Mouse (Mus musculus): Measurements from ENCODE around the gene Sorcs3.

The Sorcs3 gene

DNA sequence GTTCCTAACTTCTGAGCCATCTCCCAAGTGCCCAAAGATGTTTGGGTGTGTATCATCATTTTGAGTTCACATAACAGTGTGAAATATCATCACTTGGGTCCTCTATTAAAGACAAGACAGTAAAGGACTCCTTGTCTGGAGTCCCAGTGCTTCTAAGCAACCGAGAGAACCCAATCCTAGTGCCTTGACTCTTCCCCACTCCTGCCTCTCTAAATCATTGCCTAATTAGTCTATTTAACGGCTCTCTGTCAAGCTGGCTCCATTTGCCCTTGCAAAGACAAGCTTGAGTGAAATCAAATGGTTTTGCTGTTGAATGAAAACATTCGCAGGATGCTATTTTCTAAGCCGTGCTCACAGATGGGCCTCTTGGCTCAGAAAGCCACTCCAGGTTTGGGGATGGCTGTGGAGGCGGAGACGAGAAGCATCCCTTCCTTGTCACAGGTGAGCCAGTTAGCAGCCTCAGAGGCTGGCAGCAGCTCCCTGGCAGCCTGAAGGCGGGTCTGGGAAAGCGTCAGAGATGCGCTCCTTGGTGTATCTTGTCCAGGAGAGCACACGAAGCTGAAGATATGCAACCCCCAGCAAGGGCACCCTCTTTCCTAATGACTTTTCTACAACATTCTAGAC lies 79.9 kb downstream of the Sorcs3 start:
- no peak for DNase-seq (ENCODE audit: low spot score)

DNA sequence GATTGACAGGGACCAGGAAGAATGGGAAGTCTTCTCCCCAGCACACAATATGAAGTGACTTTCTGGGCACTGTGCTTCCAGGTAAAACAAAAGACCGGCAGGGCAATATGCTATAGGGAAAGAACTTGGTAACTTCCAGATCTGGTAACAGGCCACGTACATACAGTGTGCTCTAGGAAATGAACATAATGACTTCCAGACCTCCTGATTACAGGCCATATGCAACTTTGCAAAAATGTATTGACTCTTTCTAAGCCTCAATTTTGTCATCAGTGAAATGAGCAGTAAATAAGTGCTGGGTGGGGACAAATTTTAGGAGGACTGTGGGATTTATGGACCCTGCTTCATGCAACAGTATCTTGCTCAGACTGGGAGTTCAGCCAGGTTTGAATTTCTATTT lies 88.4 kb downstream of the Sorcs3 start:
- no peak for DNase-seq (ENCODE audit: low spot score)

DNA sequence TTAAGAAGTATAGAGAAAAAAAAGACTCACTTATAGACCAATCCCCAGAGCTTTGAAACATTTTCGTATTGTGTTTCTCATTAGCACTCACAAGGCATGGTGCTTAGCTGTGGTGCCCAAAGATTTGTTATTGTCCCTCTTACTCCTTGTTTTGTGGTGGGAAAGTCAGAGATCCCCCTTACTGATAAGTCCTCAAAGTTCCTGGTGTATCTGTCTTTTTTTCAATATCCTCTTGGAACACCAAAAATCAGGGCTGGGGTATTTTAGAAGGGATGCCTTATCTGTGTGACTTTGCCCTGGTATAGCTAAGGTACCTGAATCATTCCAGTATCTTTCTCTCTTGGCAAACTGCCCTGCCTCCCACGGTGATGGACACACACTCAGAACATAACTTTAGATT lies 92.6 kb downstream of the Sorcs3 start:
- no peak for DNase-seq (ENCODE audit: low spot score)

DNA sequence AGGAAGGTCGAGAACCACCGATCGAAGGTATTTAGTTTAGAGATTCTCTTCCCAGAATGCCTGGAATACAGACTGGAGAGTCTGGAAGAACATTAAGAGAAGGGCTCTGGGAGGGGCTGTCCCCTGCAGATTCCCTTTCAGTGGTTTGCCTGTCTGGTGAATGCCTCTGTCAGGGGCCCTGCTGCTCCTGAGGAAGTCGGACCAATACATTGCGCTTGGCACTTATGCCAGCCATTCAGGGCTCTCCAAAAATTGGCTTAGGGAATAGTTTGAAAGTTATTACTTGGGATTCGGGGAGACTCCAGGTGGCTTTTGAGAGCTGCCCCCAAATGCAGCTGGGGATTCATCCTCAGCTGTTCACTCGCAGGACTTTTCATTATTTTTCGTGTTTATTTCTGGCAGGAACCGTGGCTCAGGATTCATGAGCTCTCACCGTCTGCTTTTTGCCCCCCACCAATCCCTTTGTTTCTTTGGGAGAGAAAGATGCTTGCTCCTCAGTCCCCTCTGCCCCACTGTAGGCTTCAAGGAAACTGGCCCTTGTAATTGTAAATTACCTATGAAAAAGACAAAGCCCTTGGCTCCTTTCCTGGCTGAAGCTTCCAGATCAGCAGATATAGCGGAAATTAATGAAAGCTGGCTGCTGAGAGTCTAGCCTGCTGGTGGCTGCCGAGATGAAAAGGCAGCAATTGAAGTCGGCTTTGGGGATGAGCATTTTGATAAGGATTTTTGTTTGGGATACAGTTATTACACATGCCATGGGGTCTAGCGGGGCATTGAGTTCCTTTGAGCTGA lies 94.8 kb downstream of the Sorcs3 start:
- no peak for DNase-seq (ENCODE audit: low spot score)

DNA sequence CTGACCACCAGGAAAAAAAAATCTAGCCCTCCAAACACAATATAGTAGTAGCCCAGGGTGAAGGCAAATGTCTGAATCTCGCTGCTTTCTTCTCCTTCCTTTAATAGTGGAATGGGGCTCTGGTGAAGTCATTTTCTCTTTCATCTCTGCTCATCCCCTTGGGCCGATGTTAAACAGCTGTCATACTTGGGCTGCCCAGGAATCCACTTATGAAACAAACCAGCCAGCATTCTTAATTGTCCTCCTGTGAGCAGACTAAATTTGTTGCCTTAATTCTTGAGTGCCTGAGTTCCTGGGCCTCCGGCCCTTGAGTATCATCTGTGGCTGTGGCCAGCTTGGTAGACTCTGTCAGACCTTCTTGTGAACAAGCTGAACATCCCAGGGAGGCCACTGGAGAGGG lies 95.5 kb downstream of the Sorcs3 start:
- DNase-seq (ENCODE audit: low spot score) = no peak

DNA sequence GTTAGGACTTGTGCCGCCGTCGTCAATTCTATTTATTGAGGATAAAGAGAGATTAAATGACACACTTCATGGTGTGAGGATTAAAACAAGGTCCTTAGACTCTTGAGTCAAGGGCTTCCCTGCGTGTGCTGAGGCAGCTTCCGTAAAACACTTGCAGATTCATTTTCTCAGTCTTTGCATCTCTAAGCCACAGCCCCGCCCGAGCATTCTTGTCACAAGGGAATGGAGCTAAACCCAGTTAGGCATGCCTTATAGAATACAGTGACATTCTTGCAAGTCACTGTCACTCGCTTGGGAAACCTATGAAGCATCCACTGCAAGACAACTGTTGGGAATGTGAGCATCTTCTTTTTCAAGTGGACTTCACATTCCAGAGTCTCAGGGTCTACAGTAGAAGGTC lies 102.5 kb downstream of the Sorcs3 start:
- DNase-seq (ENCODE audit: low spot score) = no peak

DNA sequence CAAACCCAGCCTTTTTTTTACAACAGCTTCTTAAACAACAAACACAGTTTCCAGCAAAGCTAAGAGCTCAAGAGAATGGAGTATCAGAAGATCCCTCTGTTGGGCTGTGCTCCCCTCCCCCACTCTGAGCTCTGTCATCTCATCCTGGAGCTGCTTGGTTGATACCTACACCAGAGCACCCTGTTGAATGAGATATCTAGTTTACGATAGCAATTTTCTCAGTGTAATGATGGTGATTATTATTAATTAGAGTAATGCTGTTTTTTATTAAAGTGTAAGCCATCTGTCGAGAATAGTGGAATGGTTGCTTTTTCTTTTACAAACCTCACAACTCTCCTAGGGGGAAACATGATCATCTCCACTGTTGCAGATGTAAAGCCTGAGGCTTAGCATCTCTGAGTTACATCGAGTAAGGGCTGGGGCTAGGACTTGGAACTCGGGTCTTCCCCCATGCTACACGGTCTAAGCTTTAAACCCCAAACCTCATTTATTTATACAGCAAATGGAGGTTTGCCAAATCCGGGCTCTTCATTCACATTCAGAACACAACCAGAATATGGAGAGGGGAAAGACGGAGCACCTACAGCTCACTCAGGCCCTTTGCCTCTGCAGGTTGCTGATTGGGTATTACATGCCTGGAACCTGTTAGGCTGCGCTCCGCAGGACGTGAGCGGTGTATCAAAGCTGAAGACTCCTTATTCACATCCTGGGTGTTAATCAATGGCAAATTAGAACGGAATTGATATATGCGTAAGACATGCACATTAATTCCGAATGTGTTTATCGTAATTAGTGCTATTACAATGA lies 103.9 kb downstream of the Sorcs3 start:
- DNase-seq (ENCODE audit: low spot score) = no peak

DNA sequence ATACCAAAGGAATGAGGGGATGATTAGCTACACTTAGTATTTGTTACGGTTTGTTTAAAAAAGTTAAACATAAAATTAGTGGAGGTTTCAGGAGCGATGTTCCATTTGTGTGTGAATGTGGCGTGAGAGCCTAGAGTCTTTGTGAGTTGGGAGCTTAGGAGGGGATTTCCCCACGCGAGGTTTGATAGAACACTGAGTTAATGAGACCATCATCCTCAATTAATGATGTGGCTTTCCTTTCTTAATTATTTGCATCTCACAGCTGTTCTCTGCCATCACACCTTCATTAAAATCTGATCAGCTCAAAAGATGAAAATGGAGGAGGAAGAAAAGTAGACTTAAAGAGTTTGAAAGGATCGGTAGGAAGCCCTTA lies 104.5 kb downstream of the Sorcs3 start:
- DNase-seq (ENCODE audit: low spot score) = no peak

DNA sequence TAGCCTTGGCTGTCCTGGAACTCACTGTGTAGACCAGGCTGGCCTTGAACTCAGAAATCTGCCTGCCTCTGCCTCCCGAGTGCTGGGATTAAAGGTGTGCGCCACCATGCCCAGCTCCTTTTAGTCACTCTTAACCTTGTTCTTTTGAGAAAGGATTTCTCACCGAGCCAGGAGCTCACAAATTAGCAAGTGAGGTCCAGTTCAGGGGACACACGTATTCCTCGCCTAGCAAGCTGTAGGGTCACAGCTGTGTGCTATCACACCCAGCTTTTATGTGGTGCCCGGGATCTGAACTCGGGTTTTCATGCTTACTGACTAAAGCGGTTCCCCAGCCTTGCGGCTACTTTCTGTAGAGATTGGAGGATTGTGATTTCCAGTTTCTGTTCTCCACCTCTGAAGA lies 108.0 kb downstream of the Sorcs3 start:
- DNase-seq (ENCODE audit: low spot score) = no peak

DNA sequence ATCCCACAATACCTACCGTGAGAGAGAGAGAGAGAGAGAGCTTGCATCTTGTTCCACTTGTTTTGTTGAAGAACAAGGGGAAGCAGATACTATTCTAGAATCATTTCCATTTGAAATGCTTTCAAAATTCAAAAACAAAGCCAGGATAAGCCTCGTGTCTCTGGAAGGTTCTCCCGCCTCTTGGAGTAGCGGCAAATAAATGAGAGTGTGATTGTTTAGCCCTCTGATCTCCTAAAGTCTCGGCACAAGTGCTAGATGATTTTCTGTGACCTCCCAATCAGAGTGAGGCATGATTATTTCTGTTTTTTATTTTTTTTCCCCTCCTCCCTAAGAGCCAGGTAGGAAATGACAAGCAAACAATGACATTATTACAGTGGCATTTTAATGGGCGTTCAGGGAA lies 121.3 kb downstream of the Sorcs3 start:
- no peak for DNase-seq (ENCODE audit: low spot score)

DNA sequence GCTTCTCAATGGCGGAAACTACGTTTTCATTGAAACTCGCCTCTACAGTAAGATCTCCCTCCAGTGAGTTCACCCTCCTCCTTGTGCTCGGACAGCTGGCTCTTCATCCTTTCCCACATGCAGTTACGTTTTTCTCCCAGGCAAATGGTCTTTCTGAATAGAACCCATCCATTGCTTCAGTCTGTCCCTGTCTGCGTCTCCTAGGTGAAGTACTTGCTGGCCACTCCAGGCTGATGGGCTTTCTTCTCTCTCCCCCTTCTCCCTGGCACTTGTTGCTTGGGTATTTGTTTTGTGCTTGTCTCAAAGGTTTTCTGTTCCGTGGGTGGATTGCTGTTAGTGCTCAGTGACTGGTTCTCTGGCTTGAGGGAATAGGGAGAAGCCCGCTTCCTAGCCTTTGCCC lies 122.3 kb downstream of the Sorcs3 start:
- no peak for DNase-seq (ENCODE audit: low spot score)

DNA sequence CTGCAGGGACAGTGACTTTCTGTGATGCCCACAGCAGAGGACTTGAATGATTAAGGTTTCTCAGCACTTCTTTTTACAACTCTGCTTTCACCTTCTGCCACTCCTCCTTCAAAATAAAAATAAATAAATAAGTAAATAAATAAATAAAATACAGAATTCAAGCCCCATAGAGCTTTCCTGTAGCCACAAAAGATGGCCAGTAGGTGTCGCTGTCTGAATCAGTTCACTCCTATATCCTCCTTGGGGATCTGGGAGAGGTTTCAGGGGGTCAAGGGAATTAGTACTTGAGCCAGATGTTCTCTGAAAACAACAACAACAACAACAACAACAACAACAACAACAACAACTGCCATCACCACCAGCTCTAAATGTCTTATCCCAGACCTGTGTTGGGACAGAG lies 125.8 kb downstream of the Sorcs3 start:
- no peak for DNase-seq (ENCODE audit: low spot score)

DNA sequence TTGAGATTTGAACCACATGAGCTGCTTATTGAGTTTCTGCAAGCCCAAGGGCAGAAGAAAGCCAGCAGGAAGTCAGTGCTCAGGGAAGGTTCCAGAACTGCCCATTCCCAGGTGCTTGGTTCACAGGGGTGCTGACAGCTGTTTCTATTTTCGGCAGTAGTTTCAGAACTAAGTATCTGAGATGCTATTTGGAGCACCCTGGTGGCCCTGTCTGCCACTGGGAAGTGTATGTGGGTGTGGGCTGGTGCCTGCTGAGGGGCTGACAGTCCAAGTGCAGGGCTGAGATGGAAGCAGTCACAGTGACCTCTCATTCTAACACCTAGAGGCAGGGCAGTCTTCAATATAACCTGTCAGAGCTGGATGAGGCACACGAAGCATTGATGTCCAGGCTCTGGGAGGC lies 127.3 kb downstream of the Sorcs3 start:
- no peak for DNase-seq (ENCODE audit: low spot score)

DNA sequence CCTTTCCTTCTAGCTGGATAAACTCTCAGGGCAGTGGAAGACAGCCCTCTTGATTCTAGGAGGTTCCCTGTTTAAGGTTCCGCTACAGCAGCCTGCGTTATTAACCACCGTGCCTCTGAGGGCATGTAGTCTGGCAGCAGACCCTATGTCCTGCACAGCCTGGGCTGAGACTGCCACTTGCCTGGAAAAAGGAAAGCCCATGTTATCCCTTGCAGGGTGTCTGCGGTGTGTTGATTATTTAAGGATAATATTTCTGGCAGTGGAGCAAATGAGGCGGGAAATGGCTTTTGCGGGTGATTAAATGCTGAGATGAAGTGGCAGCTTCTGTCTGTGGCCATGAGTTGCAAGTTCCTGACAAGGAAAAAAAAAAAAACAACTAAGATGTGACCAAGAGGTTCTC lies 131.6 kb downstream of the Sorcs3 start:
- no peak for DNase-seq (ENCODE audit: low spot score)

DNA sequence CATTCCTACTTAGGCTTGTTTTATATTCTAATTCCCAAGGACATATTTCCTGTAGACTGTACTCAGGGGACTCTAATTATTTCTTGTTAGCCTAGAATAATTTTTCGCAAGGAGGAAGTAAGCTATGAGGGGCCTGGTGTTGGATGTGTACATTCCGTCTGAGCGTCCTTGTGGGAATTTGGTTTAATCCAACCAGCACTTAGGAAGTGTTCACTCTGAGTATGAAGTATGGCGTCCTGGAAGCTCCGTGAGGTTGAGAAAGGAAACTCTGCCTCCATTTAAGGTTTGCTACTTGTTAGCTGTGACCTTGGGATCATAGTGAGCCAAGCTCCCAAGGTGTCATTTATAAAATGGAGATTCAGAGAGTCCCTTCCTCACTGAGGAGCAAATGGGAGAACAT lies 132.3 kb downstream of the Sorcs3 start:
- no peak for DNase-seq (ENCODE audit: low spot score)

DNA sequence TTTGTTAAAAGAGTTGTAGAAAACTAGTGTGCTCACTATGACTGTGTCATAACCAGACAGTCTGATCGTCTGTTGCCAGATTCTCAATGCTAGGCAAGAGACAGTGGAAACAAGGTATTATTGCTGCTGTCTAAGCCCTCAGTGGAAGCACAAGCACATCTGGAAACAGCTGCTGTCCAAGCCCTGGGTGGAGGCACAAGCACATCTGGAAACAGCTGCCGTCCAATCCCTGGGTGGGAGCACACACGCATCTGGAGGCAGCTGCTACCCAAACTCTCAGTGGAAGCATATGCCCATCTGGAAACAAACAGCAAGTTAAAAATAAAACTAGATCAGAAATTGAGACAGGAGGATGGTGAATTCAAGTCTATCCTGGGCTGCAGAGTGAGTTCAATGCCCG lies 136.9 kb downstream of the Sorcs3 start:
- no peak for DNase-seq (ENCODE audit: low spot score)

DNA sequence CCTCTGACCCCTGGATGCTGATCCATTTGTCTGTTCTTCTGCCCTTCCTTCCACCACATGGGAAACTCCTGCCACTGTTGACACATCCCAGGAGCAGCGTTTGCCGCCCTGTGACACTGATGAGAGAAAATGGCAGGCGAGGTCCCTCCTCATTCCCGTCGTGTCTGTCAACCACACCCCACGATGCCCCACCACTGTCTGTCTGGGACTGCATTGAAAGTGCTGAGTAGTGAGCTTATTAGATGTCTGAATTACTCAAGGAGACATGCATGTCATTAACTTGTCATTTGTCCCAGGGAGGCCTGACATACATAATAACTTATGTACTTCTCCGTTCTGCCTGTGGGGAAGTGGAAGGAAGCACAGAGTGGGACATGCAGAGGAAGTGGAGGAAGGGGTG lies 137.6 kb downstream of the Sorcs3 start:
- no peak for DNase-seq (ENCODE audit: low spot score)

DNA sequence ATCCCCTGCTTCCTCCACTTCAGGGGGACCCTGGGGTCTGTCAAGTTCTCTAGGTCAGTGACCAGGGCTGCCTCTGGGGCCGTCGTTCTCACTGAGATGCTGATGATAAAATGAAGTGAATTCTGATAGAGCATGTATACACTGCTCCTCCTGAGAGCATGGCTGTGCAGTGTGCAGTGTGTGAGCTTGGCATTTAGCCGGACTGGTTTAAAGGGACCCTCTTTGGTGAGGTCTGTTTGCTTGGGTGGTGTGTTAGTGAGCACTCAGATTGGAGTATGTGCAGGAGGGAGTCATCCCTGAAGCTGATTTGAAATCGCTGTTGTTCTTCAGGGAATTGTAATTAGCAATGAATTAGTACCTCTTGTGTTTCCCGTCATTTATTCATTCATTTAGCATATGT lies 141.3 kb downstream of the Sorcs3 start:
- no peak for DNase-seq (ENCODE audit: low spot score)

DNA sequence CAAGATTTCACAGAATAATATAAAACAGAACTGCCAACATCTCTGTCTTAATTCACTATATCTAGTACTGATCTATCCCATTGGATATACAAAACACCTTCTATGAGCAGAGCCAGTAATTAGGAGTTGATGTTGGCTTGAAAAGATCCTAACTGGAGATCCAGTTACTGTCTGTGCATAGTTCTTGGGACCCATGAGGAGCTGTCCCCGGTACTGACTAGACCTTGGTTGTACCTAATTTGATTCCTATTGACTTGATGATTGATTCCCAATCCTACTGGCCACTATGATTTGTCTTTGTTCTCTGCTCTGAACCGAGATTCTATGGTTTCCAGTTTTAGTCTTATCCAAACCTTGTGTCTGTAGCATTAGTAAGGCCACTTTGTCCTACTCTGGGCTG lies 151.0 kb downstream of the Sorcs3 start:
- DNase-seq (ENCODE audit: low spot score) = no peak

DNA sequence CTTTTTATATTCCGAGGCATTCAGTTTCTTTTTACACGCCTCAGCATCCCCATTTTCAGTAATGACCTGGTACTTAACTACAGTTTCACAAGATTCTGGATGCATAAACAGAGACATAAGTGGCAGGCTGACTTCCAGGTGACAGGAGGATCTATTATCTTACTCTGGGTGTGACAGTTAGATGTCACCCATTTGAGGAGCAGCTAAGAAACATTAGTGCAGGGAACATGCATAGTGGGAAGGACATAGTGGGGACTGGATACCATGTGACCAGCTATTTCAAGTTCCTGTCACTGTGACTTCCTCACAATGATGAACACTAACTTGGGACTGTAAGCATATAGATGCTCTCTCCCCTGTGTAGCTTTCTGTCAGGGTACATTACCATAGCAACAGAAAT lies 156.3 kb downstream of the Sorcs3 start:
- no peak for DNase-seq (ENCODE audit: low spot score)

DNA sequence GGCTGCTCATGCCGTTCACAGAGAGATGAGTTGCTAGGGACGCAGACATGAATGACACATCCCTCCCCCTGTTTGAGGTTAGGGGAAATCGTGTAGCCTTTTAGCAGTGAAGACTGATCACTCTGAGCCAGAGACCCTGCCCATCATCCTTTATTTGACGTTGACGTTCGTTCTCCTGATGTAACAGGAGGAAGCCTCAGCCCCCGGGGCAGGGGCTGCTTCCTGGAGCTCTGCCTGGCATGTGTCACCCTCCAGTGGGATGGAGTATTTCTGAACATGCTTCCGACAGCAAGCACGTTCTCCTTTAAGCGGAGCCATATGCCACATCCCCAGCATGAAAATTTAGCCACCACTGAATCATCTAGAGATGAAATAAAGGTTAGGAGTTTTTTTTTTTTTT lies 162.2 kb downstream of the Sorcs3 start:
- DNase-seq (ENCODE audit: low spot score) = no peak

DNA sequence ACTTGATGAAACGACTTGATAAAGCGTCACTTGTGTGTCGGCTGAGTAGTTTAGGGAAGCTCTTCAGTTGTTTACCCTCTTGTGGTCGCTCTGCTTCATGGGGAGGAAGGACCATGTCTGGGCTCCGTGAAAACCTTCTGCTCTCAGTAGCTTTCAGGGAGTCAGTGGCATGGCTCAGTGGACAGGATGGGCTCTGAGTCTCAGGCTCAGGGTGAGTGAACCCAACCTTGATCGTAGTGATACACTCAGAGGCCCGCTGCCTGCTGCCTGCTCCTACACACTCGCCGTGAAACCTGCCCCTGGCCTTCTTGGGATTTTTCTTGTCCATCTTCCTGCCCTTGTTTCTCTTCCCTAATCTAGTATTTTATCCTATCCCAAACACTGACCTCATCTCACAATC lies 166.0 kb downstream of the Sorcs3 start:
- DNase-seq (ENCODE audit: low spot score) = no peak

DNA sequence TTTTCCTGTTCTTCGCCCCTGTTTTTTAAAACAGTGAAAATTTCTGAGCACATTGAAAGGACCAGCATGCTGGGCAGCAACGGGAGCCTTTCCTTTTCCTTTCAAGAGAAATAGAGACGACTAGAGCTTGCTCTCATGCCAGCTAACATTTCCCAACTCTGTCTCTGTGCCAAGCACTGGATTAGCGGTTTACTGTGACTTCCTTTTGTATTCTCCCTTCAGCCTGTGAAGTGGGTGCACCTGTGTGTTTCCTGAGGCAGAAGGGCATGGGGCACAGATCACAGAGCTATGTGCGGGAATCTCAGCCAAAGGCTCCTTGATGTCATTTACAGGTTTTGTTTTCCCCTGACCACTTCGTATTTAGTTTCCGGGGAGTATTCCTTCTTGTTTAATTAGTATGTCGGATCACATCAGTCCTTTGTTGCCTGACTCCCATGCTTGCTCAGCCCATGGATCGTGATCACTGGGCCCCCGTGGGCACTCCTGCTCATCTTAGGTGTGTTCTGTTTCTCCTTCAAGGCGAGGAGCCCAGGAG lies 172.2 kb downstream of the Sorcs3 start:
- DNase-seq (ENCODE audit: low spot score) = no peak
